Mouse (Mus musculus): ENCODE measurements around the gene Spint2. TPM values are rescaled to one million over a fixed set of nuclear protein-coding genes. Genes with fewer than 3 reads are reported as not detected.

Gene Spint2
- polyA plus RNA-seq, 1 experiment = 426 TPM

GRCm38 (mm10) chr7:29289856-29290255, 8.1 kb upstream of the Spint2 start:
- Histone ChIP-seq H3K36me3 (ENCODE audit: control insufficient read depth, insufficient read depth, low read length) (no peaks in the 10 kb centered on the region), H3K4me3 (ENCODE audit: control insufficient read depth, insufficient read depth, low read length) (no peak overlapping the region), H3K27me3 (ENCODE audit: control insufficient read depth, insufficient read depth, low read length) (no peaks in the 10 kb centered on the region), H3K4me1 (replicated peaks; ENCODE audit: control insufficient read depth, insufficient read depth, low read length) (peaks cover 13% of the 10 kb centered on the region), H3K27ac (ENCODE audit: control insufficient read depth, insufficient read depth, low read length) (no peak overlapping the region)
- WGBS = 97% methylated on average over 6 of the region's 6 CpGs
- DNase-seq = no peak
- TF ChIP-seq CTCF (IDR thresholded peaks at IDR 0.05; ENCODE audit: borderline replicate concordance, control insufficient read depth, extremely low read depth, insufficient read depth, low read length, poor library complexity) = no peak
- TF ChIP-seq POLR2A (IDR thresholded peaks at IDR 0.05; ENCODE audit: control insufficient read depth, extremely low read depth, insufficient read depth, low read length, poor library complexity) = no peak

GRCm38 (mm10) chr7:29288942-29289638, 7.4 kb upstream of the Spint2 start, which contains the start of gene Ppp1r14a:
Ppp1r14a (plus strand) TSS chr7:29289308.
- no peaks in the 10 kb centered on the region for H3K27me3 ChIP-seq (ENCODE audit: control insufficient read depth, insufficient read depth, low read length)
- peak; percentile 87 for DNase-seq

GRCm38 (mm10) chr7:29288079-29288478, 6.4 kb upstream of the Spint2 start:
- Histone ChIP-seq H3K27me3 (ENCODE audit: control insufficient read depth, insufficient read depth, low read length) (no peaks in the 10 kb centered on the region), H3K36me3 (ENCODE audit: control insufficient read depth, insufficient read depth, low read length) (no peaks in the 10 kb centered on the region), H3K4me3 (ENCODE audit: control insufficient read depth, insufficient read depth, low read length) (no peak overlapping the region), H3K27ac (ENCODE audit: control insufficient read depth, insufficient read depth, low read length) (no peak overlapping the region), H3K4me1 (replicated peaks; ENCODE audit: control insufficient read depth, insufficient read depth, low read length) (peaks cover 13% of the 10 kb centered on the region)
- no peak for DNase-seq
- TF ChIP-seq POLR2A (IDR thresholded peaks at IDR 0.05; ENCODE audit: control insufficient read depth, extremely low read depth, insufficient read depth, low read length, poor library complexity) (no peak), CTCF (IDR thresholded peaks at IDR 0.05; ENCODE audit: borderline replicate concordance, control insufficient read depth, extremely low read depth, insufficient read depth, low read length, poor library complexity) (no peak)
- WGBS = 94% methylated on average over 2 of the region's 2 CpGs

More at GRCm38 (mm10) chr7:29288942-29289638, 7.4 kb upstream of the Spint2 start, which contains the start of gene Ppp1r14a:
- peaks cover 13% of the 10 kb centered on the region for H3K4me1 ChIP-seq (replicated peaks; ENCODE audit: control insufficient read depth, insufficient read depth, low read length)
- H3K36me3 ChIP-seq (ENCODE audit: control insufficient read depth, insufficient read depth, low read length) = no peaks in the 10 kb centered on the region
- no peak within 1 kb of the TSS for H3K27ac ChIP-seq (ENCODE audit: control insufficient read depth, insufficient read depth, low read length)
- WGBS = 7% methylated on average over 58 of the region's 59 CpGs
- H3K4me3 ChIP-seq (ENCODE audit: control insufficient read depth, insufficient read depth, low read length) = peak within 1 kb of the TSS; percentile 51
- no peak for TF ChIP-seq POLR2A (IDR thresholded peaks at IDR 0.05; ENCODE audit: control insufficient read depth, extremely low read depth, insufficient read depth, low read length, poor library complexity)
- TF ChIP-seq CTCF (IDR thresholded peaks at IDR 0.05; ENCODE audit: borderline replicate concordance, control insufficient read depth, extremely low read depth, insufficient read depth, low read length, poor library complexity) = peak; percentile 95

GRCm38 (mm10) chr7:29287481-29287880, 5.8 kb upstream of the Spint2 start:
- H3K27me3 ChIP-seq (ENCODE audit: control insufficient read depth, insufficient read depth, low read length) = no peaks in the 10 kb centered on the region
- no peak overlapping the region for H3K4me3 ChIP-seq (ENCODE audit: control insufficient read depth, insufficient read depth, low read length)
- TF ChIP-seq POLR2A (IDR thresholded peaks at IDR 0.05; ENCODE audit: control insufficient read depth, extremely low read depth, insufficient read depth, low read length, poor library complexity) (no peak), CTCF (IDR thresholded peaks at IDR 0.05; ENCODE audit: borderline replicate concordance, control insufficient read depth, extremely low read depth, insufficient read depth, low read length, poor library complexity) (no peak)
- H3K27ac ChIP-seq (ENCODE audit: control insufficient read depth, insufficient read depth, low read length) = no peak overlapping the region
- no peaks in the 10 kb centered on the region for H3K36me3 ChIP-seq (ENCODE audit: control insufficient read depth, insufficient read depth, low read length)
- no peak for DNase-seq
- H3K4me1 ChIP-seq (replicated peaks; ENCODE audit: control insufficient read depth, insufficient read depth, low read length) = peaks cover 9% of the 10 kb centered on the region
- WGBS = 86% methylated on average over 7 of the region's 7 CpGs

GRCm38 (mm10) chr7:29284523-29284922, 2.8 kb upstream of the Spint2 start:
- H3K36me3 ChIP-seq (ENCODE audit: control insufficient read depth, insufficient read depth, low read length) = no peaks in the 10 kb centered on the region
- H3K27ac ChIP-seq (ENCODE audit: control insufficient read depth, insufficient read depth, low read length) = no peak overlapping the region
- H3K4me3 ChIP-seq (ENCODE audit: control insufficient read depth, insufficient read depth, low read length) = no peak overlapping the region
- TF ChIP-seq CTCF (IDR thresholded peaks at IDR 0.05; ENCODE audit: borderline replicate concordance, control insufficient read depth, extremely low read depth, insufficient read depth, low read length, poor library complexity) (no peak), POLR2A (IDR thresholded peaks at IDR 0.05; ENCODE audit: control insufficient read depth, extremely low read depth, insufficient read depth, low read length, poor library complexity) (no peak)
- no peaks in the 10 kb centered on the region for H3K27me3 ChIP-seq (ENCODE audit: control insufficient read depth, insufficient read depth, low read length)
- peaks cover 23% of the 10 kb centered on the region for H3K4me1 ChIP-seq (replicated peaks; ENCODE audit: control insufficient read depth, insufficient read depth, low read length)
- no peak for DNase-seq
- WGBS = 97% methylated on average over 6 of the region's 6 CpGs

- DNase-seq = no peak
- Histone ChIP-seq H3K36me3 (ENCODE audit: control insufficient read depth, insufficient read depth, low read length) (no peaks in the 10 kb centered on the region), H3K27me3 (ENCODE audit: control insufficient read depth, insufficient read depth, low read length) (no peaks in the 10 kb centered on the region), H3K4me1 (replicated peaks; ENCODE audit: control insufficient read depth, insufficient read depth, low read length) (peaks cover 21% of the 10 kb centered on the region), H3K4me3 (ENCODE audit: control insufficient read depth, insufficient read depth, low read length) (no peak overlapping the region), H3K27ac (ENCODE audit: control insufficient read depth, insufficient read depth, low read length) (no peak overlapping the region)
- 88% methylated on average over 4 of the region's 4 CpGs for WGBS
- TF ChIP-seq CTCF (IDR thresholded peaks at IDR 0.05; ENCODE audit: borderline replicate concordance, control insufficient read depth, extremely low read depth, insufficient read depth, low read length, poor library complexity) (no peak), POLR2A (IDR thresholded peaks at IDR 0.05; ENCODE audit: control insufficient read depth, extremely low read depth, insufficient read depth, low read length, poor library complexity) (no peak)
These were observed 2.2 kb upstream of the Spint2 start for GRCm38 (mm10) chr7:29283876-29284275.

Measured in thymus, adult 2 months (tissue).